Mouse (Mus musculus) lung, embryonic 15.5 days (tissue): Measurements from ENCODE around the gene Pygb. TPM values are rescaled to one million over a fixed set of nuclear protein-coding genes. Genes with fewer than 3 reads are reported as not detected.

Experiments used
- ATAC-seq: fragments of 200-750 bp; cut with Nextera tagmentation; 2 replicates; pipeline ENCODE4 v1.8.0; 2017; ENCODE audit warnings: moderate number of reproducible peaks, borderline replicate concordance; ENCODE audit not compliant: low FRiP score, low TSS enrichment; ENCODE audit errors: extremely low read depth
- H3K27ac ChIP-seq: fragments of 300-500 bp; sonication (generic); 2 replicates; pipeline ENCODE4 v1.5.1; 2015; ENCODE audit warnings: moderate library complexity, mild to moderate bottlenecking, inconsistent platforms
- H3K27me3 ChIP-seq: fragments of 300-500 bp; sonication (generic); 2 replicates; pipeline ENCODE4 v1.6.1; 2015; ENCODE audit warnings: inconsistent platforms
- H3K36me3 ChIP-seq: fragments of 300-500 bp; sonication (generic); 2 replicates; pipeline ENCODE4 v1.6.1; 2015; ENCODE audit warnings: inconsistent platforms
- H3K4me1 ChIP-seq: fragments of 300-500 bp; sonication (generic); 2 replicates; pipeline ENCODE4 v1.6.1; 2015; ENCODE audit warnings: inconsistent platforms
- H3K4me2 ChIP-seq: fragments of 300-500 bp; sonication (generic); 2 replicates; pipeline ENCODE4 v1.6.1; 2015; ENCODE audit warnings: inconsistent platforms, mild to moderate bottlenecking, moderate library complexity
- H3K4me3 ChIP-seq: fragments of 300-500 bp; sonication (generic); 2 replicates; pipeline ENCODE4 v1.5.1; 2015; ENCODE audit warnings: mild to moderate bottlenecking, inconsistent platforms
- H3K9ac ChIP-seq: fragments of 300-500 bp; sonication (generic); 2 replicates; pipeline ENCODE4 v1.6.1; 2015; ENCODE audit warnings: inconsistent platforms
- H3K9me3 ChIP-seq: fragments of 300-500 bp; sonication (generic); 2 replicates; pipeline ENCODE4 v1.6.1; 2016; ENCODE audit warnings: inconsistent platforms
- WGBS: fragments of 180-500 bp; shearing (Covaris S2); methylation state at CpG from one replicate; pipeline ENCODE4 v1.1.7; 2015; 5-methylcytosine and 5-hydroxymethylcytosine counted together
- polyA plus RNA-seq: library from polyadenylated mRNA; unstranded; fragments of >200 nt; fragmentation: Nextera tagmentation; extraction: Ambion mirVana; gene quantifications from 2 replicates; pipeline ENCODE4 v1.2.1, GENCODE M21; 2015

Pygb gene
- polyA plus RNA-seq, 1 experiment from 2014 or later = 91.7 TPM

DNA sequence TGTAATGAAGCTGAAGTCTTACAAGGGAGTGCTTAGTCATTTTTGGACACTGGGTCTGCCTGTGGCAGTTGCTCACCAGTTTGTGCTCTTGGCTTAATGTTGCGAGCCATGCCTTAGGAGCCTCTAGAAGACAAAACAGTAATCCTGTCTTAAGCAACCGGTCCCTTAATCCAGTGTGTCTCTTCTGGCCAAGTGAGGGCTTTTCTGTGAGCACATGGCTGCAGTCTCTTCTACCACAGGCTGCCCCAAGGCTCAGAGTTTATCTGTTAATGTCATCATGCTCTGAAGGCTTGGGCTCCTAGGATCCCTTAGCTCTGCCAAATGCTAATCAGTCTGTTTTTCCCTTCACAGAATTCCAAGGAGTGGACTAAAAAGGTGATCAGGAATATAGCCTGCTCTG is 43.5 kb downstream of the Pygb start:
- no peak for ATAC-seq
- 91% methylated on average over 2 of the region's 2 CpGs for WGBS

DNA sequence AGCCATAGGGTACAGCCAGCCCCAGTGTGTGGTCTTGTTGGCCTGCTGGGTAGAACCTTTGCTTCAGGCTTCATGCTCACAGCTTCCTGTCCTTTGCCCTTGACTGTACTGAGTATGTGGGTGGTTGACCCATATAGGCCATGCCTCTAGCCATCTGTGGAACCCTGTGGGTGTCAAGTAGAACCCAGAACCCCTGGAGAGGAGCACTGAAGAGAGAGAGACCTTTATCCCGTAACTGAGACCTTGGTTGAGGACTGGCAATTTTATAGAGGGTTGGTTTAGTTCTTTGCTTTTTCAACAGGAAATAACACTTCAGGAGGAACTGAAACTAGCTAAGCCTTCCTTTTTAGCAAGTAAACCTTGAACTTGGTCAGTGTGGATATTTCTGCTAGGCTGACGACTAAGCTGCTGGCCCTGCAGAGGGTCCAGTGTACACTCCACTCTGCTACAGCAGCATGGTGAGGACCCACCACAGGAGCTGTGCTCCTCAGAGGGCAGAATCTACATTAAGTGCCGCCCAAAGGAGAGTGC is 44.4 kb downstream of the Pygb start:
- Histone ChIP-seq H3K9ac (no peak overlapping the region), H3K4me3 (no peak overlapping the region), H3K27me3 (no peaks in the 10 kb centered on the region), H3K36me3 (peaks cover 68% of the 10 kb centered on the region), H3K27ac (no peak overlapping the region), H3K9me3 (no peaks in the 10 kb centered on the region), H3K4me2 (no peak overlapping the region), H3K4me1 (no peaks in the 10 kb centered on the region)
- no peak for ATAC-seq
- WGBS = 77% methylated on average over 3 of the region's 3 CpGs

More for the DNA sequence above, 43.5 kb downstream of the Pygb start:
- Histone ChIP-seq H3K4me3 (no peak overlapping the region), H3K4me1 (no peaks in the 10 kb centered on the region), H3K27ac (no peak overlapping the region), H3K4me2 (no peak overlapping the region), H3K36me3 (peaks cover 75% of the 10 kb centered on the region), H3K27me3 (no peaks in the 10 kb centered on the region), H3K9ac (no peak overlapping the region), H3K9me3 (no peaks in the 10 kb centered on the region)

DNA sequence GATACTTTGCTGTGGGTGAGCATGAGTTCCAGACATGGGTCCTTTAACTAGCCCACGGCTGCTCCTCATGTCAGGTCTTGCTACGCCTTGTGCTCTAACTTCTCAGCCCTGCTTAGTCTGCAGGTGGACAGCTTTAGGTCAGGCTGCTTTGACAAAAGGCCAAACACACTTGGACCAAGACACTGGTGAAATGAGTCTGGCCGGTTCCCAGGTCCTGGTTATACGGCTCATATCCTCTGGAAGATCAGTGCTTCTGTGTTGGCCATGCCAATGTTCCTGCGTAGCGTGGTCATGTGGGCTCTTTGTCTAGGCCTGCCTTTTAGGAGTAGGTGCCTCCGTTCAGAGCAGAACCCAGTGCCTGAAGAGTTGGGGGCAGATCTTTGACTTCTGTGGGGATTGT is 45.5 kb downstream of the Pygb start:
- 92% methylated on average over 7 of the region's 7 CpGs for WGBS
- H3K9ac ChIP-seq = no peak overlapping the region
- H3K9me3 ChIP-seq = no peaks in the 10 kb centered on the region
- no peaks in the 10 kb centered on the region for H3K4me1 ChIP-seq
- no peak for ATAC-seq
- no peak overlapping the region for H3K27ac ChIP-seq
- peaks cover 58% of the 10 kb centered on the region for H3K36me3 ChIP-seq
- H3K4me3 ChIP-seq = no peak overlapping the region
- no peaks in the 10 kb centered on the region for H3K27me3 ChIP-seq
- no peak overlapping the region for H3K4me2 ChIP-seq

DNA sequence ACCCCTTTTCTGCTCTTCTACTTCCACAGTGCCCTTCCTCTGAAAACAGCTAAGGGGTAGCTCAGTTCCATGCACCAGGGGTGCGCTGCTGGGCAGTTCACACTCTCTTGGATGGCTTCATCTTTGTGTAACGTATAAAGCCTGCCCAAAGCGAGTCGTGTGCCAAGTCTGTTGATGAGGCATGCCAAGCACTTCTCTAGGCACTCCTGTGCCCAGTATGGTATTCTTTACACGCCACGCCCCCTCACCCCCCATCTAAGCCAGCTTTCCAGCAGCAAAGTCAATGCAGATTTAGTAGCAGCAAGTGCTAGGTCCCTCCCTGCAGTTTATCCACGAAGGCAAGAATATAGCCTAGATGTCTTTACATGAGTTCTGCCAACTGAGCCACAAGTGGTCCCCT is 48.1 kb downstream of the Pygb start:
- ATAC-seq = no peak
- H3K27ac ChIP-seq = no peak overlapping the region
- H3K9me3 ChIP-seq = no peaks in the 10 kb centered on the region
- no peaks in the 10 kb centered on the region for H3K27me3 ChIP-seq
- WGBS = 87% methylated on average over 7 of the region's 7 CpGs
- H3K4me1 ChIP-seq = no peaks in the 10 kb centered on the region
- no peak overlapping the region for H3K9ac ChIP-seq
- no peak overlapping the region for H3K4me3 ChIP-seq
- H3K36me3 ChIP-seq = peaks cover 38% of the 10 kb centered on the region
- H3K4me2 ChIP-seq = no peak overlapping the region

DNA sequence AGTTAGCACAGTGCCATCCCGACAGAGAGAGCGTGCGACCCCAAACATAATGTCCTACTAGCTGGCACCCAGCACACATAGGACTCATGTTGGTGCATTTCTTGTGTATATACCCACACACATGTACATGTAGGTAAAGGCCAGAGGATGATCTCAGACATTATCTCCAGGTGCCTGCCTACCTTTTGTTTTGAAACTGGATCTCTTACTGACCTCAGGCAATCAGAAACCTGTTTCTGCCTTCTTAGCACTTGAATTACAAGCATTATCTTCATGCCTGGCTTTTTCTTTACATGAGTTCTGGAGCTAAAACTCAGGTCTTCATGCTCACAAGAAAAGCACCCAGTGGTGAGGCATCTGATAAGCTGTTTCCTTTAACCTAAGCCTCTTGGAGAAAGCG is 49.4 kb downstream of the Pygb start:
- H3K27ac ChIP-seq = no peak overlapping the region
- no peak overlapping the region for H3K9ac ChIP-seq
- no peaks in the 10 kb centered on the region for H3K9me3 ChIP-seq
- no peaks in the 10 kb centered on the region for H3K27me3 ChIP-seq
- WGBS = 87% methylated on average over 4 of the region's 4 CpGs
- H3K4me3 ChIP-seq = no peak overlapping the region
- no peak overlapping the region for H3K4me2 ChIP-seq
- H3K36me3 ChIP-seq = peaks cover 25% of the 10 kb centered on the region
- no peaks in the 10 kb centered on the region for H3K4me1 ChIP-seq
- no peak for ATAC-seq

DNA sequence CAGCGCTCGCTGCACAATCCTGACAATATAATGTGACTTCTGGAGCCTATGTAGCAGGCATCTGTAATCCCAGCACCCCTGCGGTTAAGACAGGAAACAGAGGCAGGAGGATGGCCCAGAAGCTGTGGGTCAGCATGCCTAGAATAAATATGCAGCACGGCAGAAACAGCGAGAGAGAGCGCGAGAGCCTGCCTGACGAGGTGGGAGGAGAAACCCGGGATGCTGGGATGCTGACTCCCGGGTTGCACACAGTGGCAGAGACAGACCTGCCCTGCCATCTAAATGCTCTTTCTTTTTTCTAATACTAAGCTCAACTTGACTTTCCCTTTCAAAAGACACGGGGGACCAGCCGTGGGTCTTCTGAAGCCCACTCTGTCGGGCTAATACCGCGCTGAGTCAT is 50.4 kb downstream of the Pygb start:
- Histone ChIP-seq H3K9ac (no peak overlapping the region), H3K4me2 (no peak overlapping the region), H3K4me3 (no peak overlapping the region), H3K9me3 (no peaks in the 10 kb centered on the region), H3K36me3 (peaks cover 15% of the 10 kb centered on the region), H3K27me3 (no peaks in the 10 kb centered on the region), H3K4me1 (no peaks in the 10 kb centered on the region), H3K27ac (no peak overlapping the region)
- 73% methylated on average over 15 of the region's 15 CpGs for WGBS
- no peak for ATAC-seq

DNA sequence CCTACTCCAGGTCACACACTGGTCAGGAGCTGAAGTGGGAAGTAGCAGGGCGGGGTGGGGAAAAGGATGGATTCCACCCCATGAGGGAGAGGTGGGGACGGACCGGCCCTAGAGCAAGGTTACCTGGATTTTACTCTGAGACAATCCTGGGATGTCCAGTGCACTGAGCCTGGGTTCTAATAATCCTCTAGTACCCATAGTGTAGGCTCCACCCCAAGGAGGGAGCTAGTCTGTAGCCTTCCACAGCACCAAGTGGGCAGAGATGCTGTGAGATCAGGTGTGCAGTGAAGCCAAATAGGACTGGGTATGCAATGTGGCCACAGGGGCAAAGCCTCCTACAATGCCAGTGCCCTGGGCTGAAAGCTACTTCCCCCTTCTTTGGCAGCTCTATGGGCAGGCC is 51.2 kb downstream of the Pygb start:
- Histone ChIP-seq H3K9ac (no peak overlapping the region), H3K4me2 (no peak overlapping the region), H3K4me3 (no peak overlapping the region), H3K9me3 (no peaks in the 10 kb centered on the region), H3K4me1 (no peaks in the 10 kb centered on the region), H3K27ac (no peak overlapping the region), H3K27me3 (no peaks in the 10 kb centered on the region), H3K36me3 (peaks cover 7% of the 10 kb centered on the region)
- 96% methylated on average over 3 of the region's 3 CpGs for WGBS
- no peak for ATAC-seq

DNA sequence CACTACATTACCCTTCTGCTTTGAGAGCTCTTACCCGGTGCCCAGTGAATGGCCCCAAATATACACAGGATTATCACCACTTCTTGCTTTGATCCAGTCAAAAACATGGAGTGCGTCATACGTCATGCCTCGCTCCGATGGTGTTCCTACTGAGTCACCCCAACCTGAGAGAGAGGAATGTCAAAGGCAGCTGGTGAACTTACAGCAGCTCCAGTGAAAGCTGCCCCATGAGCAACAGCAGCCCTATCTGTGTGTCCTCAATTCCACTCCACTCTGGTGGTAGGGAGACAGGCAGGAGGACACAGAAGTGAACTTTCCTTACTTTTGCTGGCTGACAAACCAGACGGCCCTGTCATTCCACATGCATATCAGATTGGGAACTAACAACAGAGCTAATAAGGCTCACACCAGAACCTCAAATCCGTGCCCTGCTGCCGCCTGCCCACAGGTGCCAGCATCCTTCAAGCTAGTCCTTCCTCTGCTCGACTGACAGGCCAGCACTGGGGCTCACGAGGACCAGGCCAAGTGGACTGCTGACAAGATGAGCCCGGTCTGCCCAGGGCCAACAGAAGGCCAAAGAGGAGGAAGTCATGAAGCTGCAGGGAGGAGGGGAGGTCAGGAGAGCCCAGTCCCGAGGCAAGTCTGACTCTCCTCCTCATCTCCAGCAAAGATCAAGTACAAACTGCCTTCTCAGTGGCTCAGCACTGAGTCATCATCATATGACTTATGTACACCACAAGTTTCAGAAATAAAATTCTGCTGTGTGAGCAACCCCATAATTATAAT is 53.3 kb downstream of the Pygb start:
- no peaks in the 10 kb centered on the region for H3K4me1 ChIP-seq
- H3K4me3 ChIP-seq = no peak overlapping the region
- H3K4me2 ChIP-seq = no peak overlapping the region
- 69% methylated on average over 12 of the region's 12 CpGs for WGBS
- ATAC-seq = no peak
- no peaks in the 10 kb centered on the region for H3K9me3 ChIP-seq
- H3K9ac ChIP-seq = no peak overlapping the region
- no peak overlapping the region for H3K27ac ChIP-seq
- no peaks in the 10 kb centered on the region for H3K27me3 ChIP-seq
- H3K36me3 ChIP-seq = peaks cover 4% of the 10 kb centered on the region; the same call in 1 of the 2 replicates

DNA sequence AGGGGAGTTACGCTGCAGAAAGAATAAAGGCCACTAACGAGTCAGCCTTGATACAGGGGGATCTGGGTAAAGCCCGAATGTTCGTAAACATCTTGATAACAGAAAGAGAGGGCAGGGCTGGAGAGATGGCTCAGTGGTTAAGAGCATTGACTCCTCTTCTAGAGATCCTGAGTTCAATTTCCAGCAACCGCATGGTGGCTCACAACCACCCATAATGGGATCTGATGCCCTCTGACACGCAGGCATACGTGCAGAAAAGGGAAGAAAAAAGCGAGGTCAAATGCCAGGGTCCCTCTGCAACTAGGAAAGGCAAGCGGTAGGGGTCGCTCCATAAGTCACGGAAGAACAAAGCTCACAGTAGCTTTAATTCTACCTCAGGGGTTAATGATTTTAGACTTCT is 54.6 kb downstream of the Pygb start:
- ATAC-seq = no peak
- H3K27me3 ChIP-seq = no peaks in the 10 kb centered on the region

DNA sequence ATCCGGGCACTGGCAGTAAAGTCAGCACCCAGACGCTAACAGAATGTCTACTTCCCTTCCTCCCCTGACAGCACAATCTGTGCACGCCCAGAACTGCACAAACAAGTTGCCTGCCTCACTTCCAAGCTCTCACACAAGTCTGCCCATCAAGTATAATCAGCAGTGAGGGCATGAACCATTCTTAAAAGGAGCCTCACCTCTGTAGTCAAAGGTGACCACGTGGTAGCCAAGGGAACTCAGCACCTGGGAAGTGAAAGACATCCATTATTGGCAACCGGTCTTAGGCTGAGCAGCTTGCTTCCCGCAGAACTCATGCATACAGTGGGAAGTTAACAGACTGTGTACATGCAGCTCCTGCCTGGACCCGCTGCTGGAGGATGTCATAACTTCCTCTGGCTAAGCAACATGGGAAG is 55.5 kb downstream of the Pygb start:
- WGBS = 67% methylated on average over 7 of the region's 7 CpGs
- Histone ChIP-seq H3K4me1 (no peaks in the 10 kb centered on the region), H3K4me2 (no peak overlapping the region), H3K27ac (no peak overlapping the region), H3K36me3 (0 out of 2 replicates have a peak, but pooled peaks cover 4% of the 10 kb centered on the region), H3K9me3 (no peaks in the 10 kb centered on the region), H3K27me3 (no peaks in the 10 kb centered on the region), H3K4me3 (no peak overlapping the region), H3K9ac (no peak overlapping the region)
- no peak for ATAC-seq

More for the DNA sequence above, 54.6 kb downstream of the Pygb start:
- Histone ChIP-seq H3K27ac (no peak overlapping the region), H3K36me3 (0 out of 2 replicates have a peak, but pooled peaks cover 4% of the 10 kb centered on the region), H3K4me3 (no peak overlapping the region), H3K4me1 (no peaks in the 10 kb centered on the region), H3K9me3 (no peaks in the 10 kb centered on the region), H3K4me2 (no peak overlapping the region), H3K9ac (no peak overlapping the region)
- WGBS = 63% methylated on average over 11 of the region's 11 CpGs

DNA sequence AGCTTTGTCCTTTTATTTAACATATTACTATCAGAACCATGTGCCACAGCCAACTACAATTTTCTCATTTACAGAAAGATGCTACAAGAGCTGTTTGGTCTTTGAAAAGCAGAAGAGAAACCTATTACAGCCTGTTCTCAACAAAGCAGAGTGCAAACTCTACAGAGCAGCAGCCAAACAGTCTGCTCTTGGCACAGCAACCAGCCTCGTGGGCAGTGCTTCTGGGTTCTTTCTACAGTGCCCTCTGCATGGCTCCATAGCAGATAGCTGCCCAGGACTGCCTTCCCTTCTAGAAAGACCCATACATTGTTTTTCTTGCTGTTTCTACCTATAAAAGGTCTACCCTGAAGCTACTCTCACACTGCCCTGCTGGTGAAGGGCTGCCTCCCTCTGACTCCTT is 58.3 kb downstream of the Pygb start:
- no peak overlapping the region for H3K27ac ChIP-seq
- no peaks in the 10 kb centered on the region for H3K36me3 ChIP-seq
- WGBS = 69% methylated on average over 1 of the region's 1 CpGs
- no peaks in the 10 kb centered on the region for H3K9me3 ChIP-seq
- ATAC-seq = no peak
- no peak overlapping the region for H3K4me2 ChIP-seq
- no peaks in the 10 kb centered on the region for H3K27me3 ChIP-seq
- no peak overlapping the region for H3K9ac ChIP-seq
- no peak overlapping the region for H3K4me3 ChIP-seq
- no peaks in the 10 kb centered on the region for H3K4me1 ChIP-seq

DNA sequence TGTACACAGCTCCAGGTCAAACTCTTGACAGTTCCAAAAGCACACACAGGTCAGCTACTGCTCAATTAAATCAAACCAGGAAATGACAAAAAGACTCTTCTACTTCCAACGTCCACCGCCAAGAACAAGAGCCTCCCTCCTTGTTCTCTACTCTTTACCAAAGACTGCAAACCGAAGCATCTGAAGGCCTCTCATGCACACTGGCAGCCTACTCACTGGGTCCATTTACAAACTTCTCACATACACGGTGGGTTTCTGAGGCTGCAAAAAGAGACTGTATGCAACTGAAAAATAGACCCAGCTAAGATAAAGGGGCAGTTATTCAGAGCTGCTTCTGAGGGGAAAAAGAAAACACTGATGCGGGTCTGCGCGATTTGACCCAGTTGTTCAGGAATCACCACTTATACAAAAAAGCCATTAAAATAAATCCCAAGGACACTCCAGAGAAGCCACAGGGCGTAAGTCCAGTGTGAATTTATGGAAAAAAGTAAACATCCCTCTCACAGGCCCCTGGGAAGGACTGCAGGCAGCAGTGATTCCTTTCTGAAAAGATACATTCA is 61.0 kb downstream of the Pygb start:
- H3K4me3 ChIP-seq = no peak overlapping the region
- 61% methylated on average over 8 of the region's 8 CpGs for WGBS
- no peak overlapping the region for H3K27ac ChIP-seq
- ATAC-seq = no peak
- H3K4me1 ChIP-seq = no peaks in the 10 kb centered on the region
- H3K4me2 ChIP-seq = no peak overlapping the region
- H3K27me3 ChIP-seq = no peaks in the 10 kb centered on the region
- H3K9ac ChIP-seq = no peak overlapping the region
- H3K36me3 ChIP-seq = no peaks in the 10 kb centered on the region
- no peaks in the 10 kb centered on the region for H3K9me3 ChIP-seq
